ENCODE assay signal across 8 mouse cellular contexts in the genomic region with DNA sequence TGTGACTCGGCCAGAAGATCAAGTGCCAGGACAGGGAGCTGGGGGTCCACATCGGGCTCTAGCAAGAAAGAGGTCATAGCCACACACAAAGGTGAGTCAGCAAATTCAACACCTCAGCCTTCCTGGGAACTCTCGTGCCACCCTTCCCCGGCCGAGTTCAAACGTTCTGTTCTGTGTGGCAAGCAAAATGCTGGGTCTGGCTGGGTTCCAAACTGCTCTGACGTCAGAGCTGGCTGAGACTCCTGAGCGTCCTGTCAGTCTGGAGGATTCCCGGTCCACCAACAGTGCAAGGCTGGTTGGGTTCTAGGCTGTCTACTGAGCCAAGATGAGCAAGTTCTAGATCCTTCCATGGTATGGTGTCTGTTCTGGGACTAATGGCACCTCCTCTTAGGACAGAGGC. TPM values are rescaled to one million over a fixed set of nuclear protein-coding genes. Genes with fewer than 3 reads are reported as not detected.
DNase-seq lines count a peak whose midpoint lies in the region; ATAC-seq lines count a peak whose summit lies in the region.

No protein-coding gene starts in this region.

- peak; percentile 64 to 65 for DNase-seq in heart, adult 18-20 months
- peak; percentile 65 for DNase-seq in testis, postnatal 10 days (ENCODE audit: low spot score)
- DNase-seq in testis, postnatal 14 days (ENCODE audit: low spot score), result no peak
- peak; percentile 46 to 65 for DNase-seq in heart, postnatal 14 days
- peak; percentile 40 for DNase-seq in ovary, postnatal 14 days (ENCODE audit: low spot score)
- DNase-seq in B cell, adult 2 months, result no peak

- H3K4me1 ChIP-seq in heart, embryonic 11.5 days (ENCODE audit: control insufficient read depth, insufficient read depth, low read length), result peaks cover 4% of the 10 kb centered on the region; the same call in 1 of the 2 replicates

- H3K27ac ChIP-seq in heart, embryonic 11.5 days (ENCODE audit: low read depth, low read length), result no peak overlapping the region

- no peak for ATAC-seq in heart, embryonic 11.5 days (replicated peaks; ENCODE audit: insufficient number of reproducible peaks, low FRiP score, low TSS enrichment)
- no peak for ATAC-seq in monocyte, adult 5-6 weeks (replicated peaks; ENCODE audit: insufficient number of reproducible peaks, low FRiP score, low TSS enrichment, poor library complexity, severe bottlenecking)

- H3K27me3 ChIP-seq in heart, embryonic 11.5 days (ENCODE audit: control insufficient read depth, insufficient read depth, low read length), result no peaks in the 10 kb centered on the region

- no peak overlapping the region for H3K4me2 ChIP-seq in heart, embryonic 11.5 days

- no peak overlapping the region for H3K9ac ChIP-seq in heart, embryonic 11.5 days (ENCODE audit: low read depth, low read length)

- intact Hi-C loops in heart, postnatal 14 days (cut with DNase I), result no loop called here

- 61% methylated on average over 9 of the region's 9 CpGs for WGBS in heart, embryonic 11.5 days (ENCODE audit: insufficient replicate concordance)

- H3K4me3 ChIP-seq in heart, embryonic 11.5 days (ENCODE audit: low read depth, low read length), result no peak overlapping the region

- H3K9me3 ChIP-seq in heart, embryonic 11.5 days (replicated peaks; ENCODE audit: control insufficient read depth, low read length), result no peaks in the 10 kb centered on the region

- H3K36me3 ChIP-seq in heart, embryonic 11.5 days (ENCODE audit: control insufficient read depth, insufficient read depth, low read length), result peaks cover 9% of the 10 kb centered on the region

RNA-seq across cellular contexts. Expression of gene Kctd15, which starts 9.5 kb away (rescaled TPM):
- 1 to 10 TPM; 3.3 to 3.6 TPM for total RNA-seq in heart, adult 18-20 months (2021)
- 4.5 and 5.7 TPM in 2 replicates for polyA plus RNA-seq in heart, embryonic 11.5 days (2014; fragmentation: Nextera tagmentation; extraction: Ambion mirVana)
- total RNA-seq in heart, postnatal 14 days (2021), result 1 to 10 TPM; 3.3 to 4.0 TPM
- 0.48 to 1.8 TPM (median 1.1 TPM) in 3 replicates for total RNA-seq in monocyte, adult 5-6 weeks (2017)

Comparison
In these comparisons a context has a peak if more than half of its experiments do, and no peak if none do; other contexts are left out.
1. DNase-seq: peak in heart, adult 18-20 months (2 of 2), testis, postnatal 10 days (single experiment), heart, postnatal 14 days (2 of 2) and ovary, postnatal 14 days (single experiment); none in testis, postnatal 14 days (single experiment) and B cell, adult 2 months (0 of 2).